Mouse (Mus musculus) gastrocnemius, postnatal 4 days (tissue): ENCODE measurements around the gene Fnbp1. TPM values are rescaled to one million over a fixed set of nuclear protein-coding genes. Genes with fewer than 3 reads are reported as not detected.

Experiments
- DNase-seq, 2 experiments: peaks; one replicate each; pipeline ENCODE4 v3.0.0; 2021 to 2022; ENCODE audit warnings: low spot score in 2 of 2, mixed read lengths in 2 of 2
- total RNA-seq, 2 experiments: library from RNA; stranded (reverse); gene quantifications; 2 replicates each; pipeline ENCODE4 v1.2.3; 2021

Gene Fnbp1
- total RNA-seq, 2 experiments from 2014 or later: 33.8 to 37.3 TPM

- DNase-seq: no peak
Measured at GRCm38 (mm10) chr2:31101285-31101684, 40.5 kb downstream of the Fnbp1 start.

- no peak for DNase-seq
Measured at GRCm38 (mm10) chr2:31099079-31099478, 42.7 kb downstream of the Fnbp1 start.

DNA sequence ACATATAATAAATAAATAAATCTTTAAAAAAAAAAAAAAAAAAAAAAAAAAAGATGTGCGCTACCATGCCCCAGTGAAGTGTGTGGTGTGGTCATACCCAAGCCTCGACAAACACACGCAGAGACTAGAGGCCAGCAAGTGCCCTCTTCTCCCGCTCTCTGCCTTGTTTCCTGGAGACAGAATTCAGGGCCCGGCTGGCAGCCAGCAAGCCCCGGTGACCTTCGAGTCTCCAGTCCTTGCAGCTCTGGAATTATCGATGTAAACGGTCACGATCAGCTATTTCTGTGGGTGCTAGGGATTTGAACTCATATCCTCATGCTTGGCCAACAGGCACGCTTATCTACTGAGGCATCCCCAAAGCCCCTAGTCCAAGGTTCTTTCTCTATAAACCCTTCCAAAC, 43.2 kb downstream of the Fnbp1 start:
- no peak for DNase-seq

- DNase-seq: no peak
Measured at GRCm38 (mm10) chr2:31097276-31097675, 44.5 kb downstream of the Fnbp1 start.

GRCm38 (mm10) chr2:31096119-31096518, 45.7 kb downstream of the Fnbp1 start:
- no peak for DNase-seq

- DNase-seq: no peak
Measured at GRCm38 (mm10) chr2:31094565-31094964, 47.2 kb downstream of the Fnbp1 start.

- DNase-seq: no peak
Measured at GRCm38 (mm10) chr2:31092939-31093338, 48.9 kb downstream of the Fnbp1 start.

DNA sequence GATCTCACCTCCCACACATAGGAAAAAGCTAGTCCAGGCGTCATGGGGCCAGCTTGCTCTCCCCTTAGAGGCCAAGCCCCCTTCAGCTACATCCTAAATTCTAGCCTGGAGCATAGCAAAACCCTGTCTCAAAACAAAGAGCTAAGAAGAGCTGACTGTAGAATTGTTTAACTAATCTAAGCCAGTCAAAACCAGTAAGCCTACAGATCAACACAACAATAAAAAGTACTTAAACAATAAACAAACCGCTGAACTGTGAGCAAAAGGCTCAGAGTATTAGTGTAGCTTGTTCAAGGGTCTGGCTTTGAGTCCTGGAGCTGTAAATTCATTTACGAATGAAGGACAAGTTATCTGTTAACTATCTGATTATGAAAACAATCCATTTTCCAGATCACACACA, 50.6 kb downstream of the Fnbp1 start:
- no peak for DNase-seq

DNA sequence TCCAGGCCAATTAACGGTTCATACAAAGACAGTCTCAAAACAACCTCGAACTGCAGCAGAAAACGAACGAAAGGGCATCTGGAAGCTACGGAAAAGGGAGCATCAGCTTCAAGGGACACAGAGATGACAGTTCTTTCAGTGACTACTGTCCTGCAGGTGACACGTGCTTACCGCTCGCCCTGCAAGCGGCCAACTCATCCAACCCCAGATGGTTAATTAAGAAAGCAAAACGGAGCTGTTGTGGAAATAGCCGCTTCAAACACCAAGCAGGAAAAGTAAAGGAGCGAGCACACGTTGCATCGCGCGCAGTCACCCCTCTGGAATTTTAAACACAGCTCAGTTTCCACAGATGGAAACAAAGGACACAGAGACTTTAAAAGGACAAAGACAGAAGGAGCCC, 52.2 kb downstream of the Fnbp1 start:
- DNase-seq: no peak

GRCm38 (mm10) chr2:31088871-31089270, 52.9 kb downstream of the Fnbp1 start:
- DNase-seq: no peak

GRCm38 (mm10) chr2:31087663-31088661, 53.8 kb downstream of the Fnbp1 start:
- DNase-seq: peak in 1 of 2 experiments; percentile 52

DNA sequence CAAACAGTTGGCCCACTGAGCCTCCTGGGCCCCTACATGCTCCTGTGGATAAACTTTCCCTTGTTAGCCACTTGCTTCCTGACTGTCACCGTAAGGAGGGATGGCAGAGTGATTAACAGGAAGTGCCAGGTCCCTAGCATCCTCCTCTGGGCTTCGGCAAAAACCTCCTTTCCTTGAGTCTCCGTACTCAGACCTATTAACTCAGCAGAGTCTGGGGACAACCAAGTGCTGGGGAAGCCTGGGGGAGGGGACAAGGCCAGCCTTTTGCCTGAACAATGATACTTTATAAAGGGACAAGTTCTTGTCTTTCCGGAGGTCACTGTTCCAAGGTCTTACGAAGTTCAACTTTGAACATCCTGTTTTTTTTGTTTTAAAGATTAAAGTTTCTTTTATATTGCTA, 54.7 kb downstream of the Fnbp1 start:
- no peak for DNase-seq

DNA sequence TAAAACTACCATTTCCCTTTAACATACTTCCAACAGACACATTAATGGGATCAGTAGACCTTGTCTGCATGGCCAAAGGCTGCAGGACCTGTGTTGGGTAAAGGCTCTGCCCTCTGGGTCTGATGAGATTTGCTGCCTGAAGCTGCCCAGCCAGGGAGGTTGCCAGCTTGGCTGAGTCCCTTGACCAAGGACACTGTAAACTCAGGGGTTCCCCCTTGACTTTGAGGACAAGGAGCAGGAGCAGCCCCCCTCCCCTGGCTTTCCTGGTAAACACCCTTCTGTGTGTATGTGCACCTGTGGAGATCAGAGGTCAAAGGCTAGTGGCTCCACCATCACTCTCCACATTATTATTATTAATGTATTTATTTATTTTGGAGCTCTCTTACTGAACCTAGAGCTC, 55.3 kb downstream of the Fnbp1 start:
- no peak for DNase-seq

- no peak for DNase-seq
Measured at GRCm38 (mm10) chr2:31084169-31084850, 57.5 kb downstream of the Fnbp1 start.

DNA sequence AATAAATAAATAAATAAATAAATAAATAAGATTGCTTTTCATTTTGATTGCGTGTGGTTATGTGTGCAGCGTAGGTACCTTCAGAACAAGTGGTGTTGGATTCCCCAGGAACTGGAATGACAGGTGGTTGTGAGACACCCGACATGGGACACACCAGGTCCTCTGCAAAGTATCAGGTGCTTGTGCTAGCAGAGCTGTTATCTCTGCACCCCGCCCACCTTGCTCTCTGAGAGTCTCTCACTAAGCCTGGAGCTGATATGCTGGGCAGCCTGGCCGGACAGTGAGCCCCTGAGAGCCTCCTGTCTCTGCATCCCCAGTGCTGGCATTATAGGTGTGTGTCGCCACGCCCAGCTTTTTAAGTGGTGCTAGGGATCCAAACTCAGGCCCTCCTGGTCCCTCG, 58.4 kb downstream of the Fnbp1 start:
- no peak for DNase-seq

GRCm38 (mm10) chr2:31082639-31083038, 59.2 kb downstream of the Fnbp1 start:
- no peak for DNase-seq

DNA sequence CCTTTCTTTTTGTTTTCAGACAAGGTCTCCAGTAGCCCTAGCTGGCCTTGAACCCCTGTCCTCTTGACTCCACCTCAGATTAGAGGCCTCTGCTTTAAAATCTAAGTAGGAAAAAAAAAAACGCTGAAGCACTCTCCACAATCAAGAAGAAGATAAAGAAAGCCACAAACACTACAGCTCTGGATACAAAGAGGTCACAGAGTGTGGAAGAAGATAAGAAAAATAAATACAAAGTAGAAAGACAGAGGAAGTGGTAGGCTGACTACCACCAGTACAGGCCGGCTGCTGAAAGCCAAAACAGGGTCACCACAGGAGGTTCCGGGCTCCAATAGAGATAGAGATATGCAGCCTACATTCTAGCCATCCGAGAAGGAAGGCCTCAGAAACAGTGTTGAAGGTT, 60.5 kb downstream of the Fnbp1 start:
- no peak for DNase-seq

DNA sequence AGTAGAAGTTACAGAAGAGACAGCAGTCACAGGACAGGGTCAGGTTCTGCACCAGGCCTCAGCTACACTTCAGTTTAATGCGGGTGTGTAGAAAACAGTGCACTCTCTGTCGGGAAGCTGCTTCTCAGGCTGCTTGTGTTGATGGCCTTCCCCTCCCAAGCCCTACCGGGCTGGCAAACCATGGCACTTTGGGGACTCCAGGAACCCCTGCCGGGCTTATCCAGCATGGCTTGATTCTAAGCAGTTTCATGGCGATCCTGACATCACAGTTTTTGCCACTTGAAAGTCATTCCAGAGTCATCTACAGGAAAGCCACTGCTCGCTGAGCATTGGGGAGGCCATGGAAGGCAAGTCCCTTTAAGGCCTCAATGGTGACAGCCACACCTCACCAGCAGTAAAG, 62.7 kb downstream of the Fnbp1 start:
- no peak for DNase-seq

- DNase-seq: no peak
Measured at GRCm38 (mm10) chr2:31077574-31077973, 64.2 kb downstream of the Fnbp1 start.

DNA sequence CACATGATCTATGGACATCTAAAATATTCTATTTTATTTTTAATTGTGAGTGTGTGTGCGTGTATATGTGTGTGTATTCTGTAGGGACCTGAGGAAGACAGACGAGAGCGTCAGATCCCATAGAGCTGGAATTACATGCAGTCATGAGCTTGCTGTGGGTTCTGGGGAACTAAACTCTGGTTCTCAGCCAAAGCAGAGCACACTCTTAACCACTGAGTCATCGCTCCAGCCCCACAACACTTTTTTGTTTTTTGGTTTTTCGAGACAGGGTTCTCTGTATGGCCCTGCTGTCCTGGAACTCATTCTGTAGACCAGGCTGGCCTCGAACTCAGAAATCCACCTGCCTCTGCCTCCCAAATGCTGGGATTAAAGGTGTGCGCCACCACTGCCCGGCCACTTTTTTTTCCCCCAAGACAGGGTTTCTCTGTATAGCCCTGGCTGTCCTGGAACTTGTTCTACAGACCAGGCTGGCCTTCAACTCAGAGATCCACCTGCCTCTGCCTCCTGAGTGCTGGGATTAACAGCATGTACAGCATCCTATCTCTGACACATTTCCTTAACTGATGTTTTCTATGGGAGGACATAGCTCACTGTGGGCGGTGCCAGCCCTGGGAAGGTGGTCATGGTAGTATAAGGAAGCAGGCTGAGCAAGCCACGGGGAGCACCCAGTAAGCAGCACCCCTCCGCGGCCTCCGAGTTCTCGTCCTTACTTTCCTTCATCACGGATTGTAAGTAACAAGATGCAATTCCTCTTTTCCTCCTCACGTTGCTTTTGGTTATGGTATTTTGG, 65.3 kb downstream of the Fnbp1 start:
- DNase-seq: no peak

DNA sequence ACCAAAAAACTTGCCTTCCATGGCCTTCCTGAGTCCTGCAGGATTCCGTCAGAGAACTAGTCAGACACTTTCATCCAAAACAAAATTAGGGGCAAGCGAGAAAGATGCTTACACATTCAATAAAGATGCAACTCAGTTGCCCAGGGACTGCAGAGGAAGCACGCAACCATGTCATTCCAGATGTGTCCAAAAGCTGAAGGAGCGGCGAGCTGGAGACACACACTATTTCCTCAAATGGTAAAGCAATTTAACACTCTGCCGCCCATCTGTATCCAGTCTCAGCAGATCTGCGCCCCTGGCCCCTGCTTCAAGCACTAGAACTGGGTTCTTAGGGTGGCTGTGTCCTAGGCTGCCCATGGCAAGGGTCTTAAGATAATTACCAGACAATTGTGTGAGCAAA, 66.0 kb downstream of the Fnbp1 start:
- no peak for DNase-seq

GRCm38 (mm10) chr2:31075168-31075567, 66.6 kb downstream of the Fnbp1 start:
- DNase-seq: no peak
